Mouse (Mus musculus) liver, embryonic 14.5 days (tissue): ENCODE results near the gene Gm6034.

Experiments
- CTCF ChIP-seq: IDR thresholded peaks from 2 replicates; pipeline ENCODE4 v1.5.1; 2016; ENCODE audit warnings: antibody characterized with exemption, low read depth, control low read depth
- EP300 ChIP-seq: IDR thresholded peaks from 2 replicates; pipeline ENCODE4 v1.6.1; 2016; ENCODE audit warnings: antibody characterized with exemption, low read depth

- TF ChIP-seq CTCF (no peak), EP300 (no peak)
These were observed 17.6 kb upstream of the Gm6034 start for GRCm38 (mm10) chr17:36025197-36025596.
